Mouse (Mus musculus): ENCODE measurements around the gene Adrm1.

The Adrm1 gene

GRCm38 (mm10) chr2:180184752-180185109 lies 13.4 kb downstream of the Adrm1 start:
- no peak for DNase-seq (ENCODE audit: low spot score in 2 of 2)

- no peak for DNase-seq (ENCODE audit: low spot score in 2 of 2)
Measured at GRCm38 (mm10) chr2:180185686-180186085, 14.4 kb downstream of the Adrm1 start.

GRCm38 (mm10) chr2:180187362-180187761 lies 16.1 kb downstream of the Adrm1 start:
- DNase-seq (ENCODE audit: low spot score in 2 of 2), result no peak

GRCm38 (mm10) chr2:180196610-180197322 lies 25.5 kb downstream of the Adrm1 start:
- no peak for DNase-seq (ENCODE audit: low spot score in 2 of 2)

- no peak for DNase-seq (ENCODE audit: low spot score in 2 of 2)
Measured at GRCm38 (mm10) chr2:180197323-180198037, 26.2 kb downstream of the Adrm1 start.

- no peak for DNase-seq (ENCODE audit: low spot score in 2 of 2)
Measured at GRCm38 (mm10) chr2:180198782-180199181, 27.5 kb downstream of the Adrm1 start.

- no peak for DNase-seq (ENCODE audit: low spot score in 2 of 2)
Measured at GRCm38 (mm10) chr2:180200681-180201080, 29.4 kb downstream of the Adrm1 start.

- no peak for DNase-seq (ENCODE audit: low spot score in 2 of 2)
Measured at GRCm38 (mm10) chr2:180201303-180201702, 30.0 kb downstream of the Adrm1 start.

- no peak for DNase-seq (ENCODE audit: low spot score in 2 of 2)
Measured at GRCm38 (mm10) chr2:180202263-180202662, 31.0 kb downstream of the Adrm1 start.

- DNase-seq (ENCODE audit: low spot score in 2 of 2), result no peak
Measured at GRCm38 (mm10) chr2:180202805-180203204, 31.5 kb downstream of the Adrm1 start.

- DNase-seq (ENCODE audit: low spot score in 2 of 2), result no peak
Measured at GRCm38 (mm10) chr2:180204501-180204900, 33.2 kb downstream of the Adrm1 start.

- DNase-seq (ENCODE audit: low spot score in 2 of 2), result no peak
Measured at GRCm38 (mm10) chr2:180205083-180205955, 34.0 kb downstream of the Adrm1 start.

GRCm38 (mm10) chr2:180205956-180206280 lies 34.6 kb downstream of the Adrm1 start:
- no peak for DNase-seq (ENCODE audit: low spot score in 2 of 2)

- no peak for DNase-seq (ENCODE audit: low spot score in 2 of 2)
Measured at GRCm38 (mm10) chr2:180207840-180208239, 36.6 kb downstream of the Adrm1 start.

GRCm38 (mm10) chr2:180208976-180209375 lies 37.7 kb downstream of the Adrm1 start:
- DNase-seq (ENCODE audit: low spot score in 2 of 2), result no peak

- DNase-seq (ENCODE audit: low spot score in 2 of 2), result no peak
Measured at GRCm38 (mm10) chr2:180212255-180212654, 41.0 kb downstream of the Adrm1 start.

- DNase-seq (ENCODE audit: low spot score in 2 of 2), result no peak
Measured at GRCm38 (mm10) chr2:180214352-180214978, 43.2 kb downstream of the Adrm1 start.

GRCm38 (mm10) chr2:180215011-180215461 lies 43.8 kb downstream of the Adrm1 start:
- no peak for DNase-seq (ENCODE audit: low spot score in 2 of 2)

- no peak for DNase-seq (ENCODE audit: low spot score in 2 of 2)
Measured at GRCm38 (mm10) chr2:180215951-180216350, 44.7 kb downstream of the Adrm1 start.

GRCm38 (mm10) chr2:180216921-180217320 lies 45.6 kb downstream of the Adrm1 start:
- no peak for DNase-seq (ENCODE audit: low spot score in 2 of 2)

GRCm38 (mm10) chr2:180217587-180217986 lies 46.3 kb downstream of the Adrm1 start:
- DNase-seq (ENCODE audit: low spot score in 2 of 2), result no peak

- DNase-seq (ENCODE audit: low spot score in 2 of 2), result no peak
Measured at GRCm38 (mm10) chr2:180218241-180218640, 47.0 kb downstream of the Adrm1 start.
